Mouse (Mus musculus) thymus, postnatal 25 days (tissue): ENCODE results near the gene Mfrp.
A peak's percentile ranks its signal among the peaks of the same experiment; 100 is the strongest.

Source experiments
- DNase-seq: peaks from one replicate; pipeline ENCODE4 v3.0.0; 2022

The Mfrp gene

GRCm38 (mm10) chr9:44078955-44079756 lies 22.4 kb upstream of the Mfrp start:
- no peak for DNase-seq

- DNase-seq: no peak
Observed at GRCm38 (mm10) chr9:44079997-44080780, 21.3 kb upstream of the Mfrp start.

GRCm38 (mm10) chr9:44080953-44081352 lies 20.6 kb upstream of the Mfrp start:
- DNase-seq: no peak

GRCm38 (mm10) chr9:44081581-44081980 lies 19.9 kb upstream of the Mfrp start:
- DNase-seq: no peak

- no peak for DNase-seq
Observed at GRCm38 (mm10) chr9:44082266-44082665, 19.3 kb upstream of the Mfrp start.

GRCm38 (mm10) chr9:44083392-44084121 lies 18.0 kb upstream of the Mfrp start:
- no peak for DNase-seq

GRCm38 (mm10) chr9:44084236-44084635 lies 17.3 kb upstream of the Mfrp start:
- no peak for DNase-seq

- peak; percentile 80 for DNase-seq
Observed at GRCm38 (mm10) chr9:44084659-44085229, 16.8 kb upstream of the Mfrp start.

GRCm38 (mm10) chr9:44085276-44085675 lies 16.3 kb upstream of the Mfrp start:
- DNase-seq: no peak

GRCm38 (mm10) chr9:44085741-44086665 lies 15.5 kb upstream of the Mfrp start:
- DNase-seq: no peak

- no peak for DNase-seq
Observed at GRCm38 (mm10) chr9:44086960-44087359, 14.6 kb upstream of the Mfrp start.

GRCm38 (mm10) chr9:44087761-44088455 lies 13.6 kb upstream of the Mfrp start:
- DNase-seq: no peak

- DNase-seq: peak; percentile 51
Observed at GRCm38 (mm10) chr9:44088877-44089608, 12.5 kb upstream of the Mfrp start.

- peak; percentile 91 for DNase-seq
Observed at GRCm38 (mm10) chr9:44093612-44094503, 7.7 kb upstream of the Mfrp start.

- no peak for DNase-seq
Observed at GRCm38 (mm10) chr9:44094737-44095136, 6.8 kb upstream of the Mfrp start.

GRCm38 (mm10) chr9:44095781-44096180 lies 5.7 kb upstream of the Mfrp start:
- DNase-seq: no peak

GRCm38 (mm10) chr9:44096536-44096935 lies 5.0 kb upstream of the Mfrp start:
- no peak for DNase-seq

- DNase-seq: no peak
Observed at GRCm38 (mm10) chr9:44104881-44105280, 3.4 kb downstream of the Mfrp start.

- no peak for DNase-seq
Observed at GRCm38 (mm10) chr9:44105781-44106180, 4.3 kb downstream of the Mfrp start.
